ENCODE assay signal across 8 mouse cellular contexts in the genomic region with DNA sequence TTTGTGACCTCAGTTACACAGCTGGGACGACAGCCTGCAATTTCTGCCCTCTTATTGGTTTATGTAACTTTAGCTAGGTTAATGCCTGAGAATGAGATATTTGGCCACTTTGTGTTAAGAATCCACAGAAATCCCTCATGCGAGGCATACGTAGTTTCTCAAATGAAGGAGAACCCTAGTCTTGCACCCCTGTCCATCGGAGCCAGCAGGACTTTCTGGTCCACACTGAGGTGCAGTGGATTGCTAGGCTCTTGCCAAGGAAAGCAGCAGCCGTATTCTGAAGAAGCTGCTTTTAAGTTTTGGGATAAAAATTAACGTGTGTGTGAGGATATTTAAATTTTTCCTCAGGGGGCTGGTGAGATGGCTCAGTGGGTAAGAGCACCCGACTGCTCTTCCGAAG. TPM values are rescaled to one million over a fixed set of nuclear protein-coding genes. Genes with fewer than 3 reads are reported as not detected.
A peak's percentile ranks its signal among the peaks of the same experiment; 100 is the strongest.
DNase-seq lines count a peak whose midpoint lies in the region; ATAC-seq and TF ChIP-seq lines count a peak whose summit lies in the region.

No protein-coding gene starts in this region.

- H3K4me3 ChIP-seq in heart, embryonic 10.5 days: peak overlapping the region; percentile 84; the same call in 1 of the 2 replicates
- peak overlapping the region; percentile 78 for H3K4me3 ChIP-seq in limb, embryonic 15.5 days
- H3K4me3 ChIP-seq in stomach, postnatal 0 days (ENCODE audit: low read depth, low read length): peak overlapping the region; percentile 78

- no peak for ATAC-seq in limb, embryonic 15.5 days (ENCODE audit: insufficient number of reproducible peaks, low FRiP score, low TSS enrichment, low read depth)
- no peak for ATAC-seq in stomach, postnatal 0 days (ENCODE audit: low FRiP score, low TSS enrichment)

- H3K4me2 ChIP-seq in limb, embryonic 15.5 days: peak overlapping the region; percentile 86
- peak overlapping the region; percentile 93 for H3K4me2 ChIP-seq in stomach, postnatal 0 days (replicated peaks; ENCODE audit: low read depth)

- H3K27me3 ChIP-seq in heart, embryonic 10.5 days (ENCODE audit: insufficient read depth, poor library complexity, severe bottlenecking): no peaks in the 10 kb centered on the region
- H3K27me3 ChIP-seq in limb, embryonic 15.5 days: no peaks in the 10 kb centered on the region
- H3K27me3 ChIP-seq in stomach, postnatal 0 days (ENCODE audit: control insufficient read depth, insufficient read depth, low read length): no peaks in the 10 kb centered on the region

- TF ChIP-seq CTCF in stomach, postnatal 0 days (IDR thresholded peaks at IDR 0.05; ENCODE audit: low read depth): no peak

- peaks cover 37% of the 10 kb centered on the region for H3K36me3 ChIP-seq in heart, embryonic 10.5 days
- H3K36me3 ChIP-seq in limb, embryonic 15.5 days: peaks cover 24% of the 10 kb centered on the region
- no peaks in the 10 kb centered on the region for H3K36me3 ChIP-seq in stomach, postnatal 0 days (ENCODE audit: control insufficient read depth, insufficient read depth, low read length)

- H3K27ac ChIP-seq in heart, embryonic 10.5 days: peak overlapping the region; percentile 67; the same call in 1 of the 2 replicates
- peak overlapping the region; percentile 93; the same call in 1 of the 2 replicates for H3K27ac ChIP-seq in limb, embryonic 15.5 days
- no peak overlapping the region; the same call in 1 of the 2 replicates for H3K27ac ChIP-seq in stomach, postnatal 0 days (replicated peaks)

- DNase-seq in heart, embryonic 10.5 days (ENCODE audit: low spot score): no peak
- DNase-seq in heart, adult 8-10 months (ENCODE audit: low spot score): no peak
- DNase-seq in thymus, postnatal 0 days (ENCODE audit: low spot score): peak; percentile 13
- no peak for DNase-seq in thymus, postnatal 10 days (ENCODE audit: low spot score in 2 of 2)
- no peak for DNase-seq in stomach, postnatal 0 days (ENCODE audit: low spot score)
- no peak for DNase-seq in layer of hippocampus, adult 11-12 months (ENCODE audit: low spot score)
- no peak for DNase-seq in adipocyte (ENCODE audit: low spot score)

- peaks cover 19% of the 10 kb centered on the region for H3K4me1 ChIP-seq in heart, embryonic 10.5 days
- H3K4me1 ChIP-seq in limb, embryonic 15.5 days: peaks cover 31% of the 10 kb centered on the region
- H3K4me1 ChIP-seq in stomach, postnatal 0 days (replicated peaks; ENCODE audit: control insufficient read depth, insufficient read depth): no peaks in the 10 kb centered on the region

- 0 out of 2 replicates have a peak overlapping the region, but pooled peaks have one; percentile 10 for H3K9ac ChIP-seq in limb, embryonic 15.5 days
- H3K9ac ChIP-seq in stomach, postnatal 0 days (ENCODE audit: low read length): no peak overlapping the region

- WGBS in heart, embryonic 10.5 days: 54% methylated on average over 8 of the region's 8 CpGs
- WGBS in limb, embryonic 15.5 days: 49% methylated on average over 8 of the region's 8 CpGs
- 44% methylated on average over 8 of the region's 8 CpGs for WGBS in stomach, postnatal 0 days

- TF ChIP-seq EP300 in stomach, postnatal 0 days (optimal IDR thresholded peaks at IDR 0.05): no peak

- H3K9me3 ChIP-seq in heart, embryonic 10.5 days: no peaks in the 10 kb centered on the region
- no peaks in the 10 kb centered on the region for H3K9me3 ChIP-seq in limb, embryonic 15.5 days
- H3K9me3 ChIP-seq in stomach, postnatal 0 days (ENCODE audit: control insufficient read depth, low read length): no peaks in the 10 kb centered on the region

RNA-seq across cellular contexts. Expression of a gene that starts 0.5 kb away (rescaled TPM):
- polyA plus RNA-seq in heart, embryonic 10.5 days (2016; fragmentation: Nextera tagmentation; extraction: Ambion mirVana): 157 and 170 TPM in 2 replicates
- 100 to 1,000 TPM; 112 to 128 (median 117) TPM for total RNA-seq in heart, adult 8-10 months (2022)
- 187 and 198 TPM in 2 replicates for polyA plus RNA-seq in thymus, postnatal 0 days (2015; fragmentation: Nextera tagmentation; extraction: Ambion mirVana)
- 123 and 128 TPM in 2 replicates for polyA plus RNA-seq in limb, embryonic 15.5 days (2015; fragmentation: Nextera tagmentation; extraction: Ambion mirVana)
- 129 and 133 TPM in 2 replicates for polyA plus RNA-seq in stomach, postnatal 0 days (2015; fragmentation: Nextera tagmentation; extraction: Ambion mirVana)

RNA-seq across cellular contexts. Expression of a gene that starts 8.9 kb away (rescaled TPM):
- polyA plus RNA-seq in heart, embryonic 10.5 days (2016; fragmentation: Nextera tagmentation; extraction: Ambion mirVana): 39.0 and 50.5 TPM in 2 replicates
- 10 to 100 TPM; 19.7 to 30.4 (median 24.4) TPM for total RNA-seq in heart, adult 8-10 months (2022)
- polyA plus RNA-seq in thymus, postnatal 0 days (2015; fragmentation: Nextera tagmentation; extraction: Ambion mirVana): 15.1 and 18.1 TPM in 2 replicates
- polyA plus RNA-seq in limb, embryonic 15.5 days (2015; fragmentation: Nextera tagmentation; extraction: Ambion mirVana): 150 and 197 TPM in 2 replicates
- polyA plus RNA-seq in stomach, postnatal 0 days (2015; fragmentation: Nextera tagmentation; extraction: Ambion mirVana): 79.4 and 88.4 TPM in 2 replicates

RNA-seq across cellular contexts. Expression of a gene that starts 16.6 kb away (rescaled TPM):
- 2.8 and 3.6 TPM in 2 replicates for polyA plus RNA-seq in heart, embryonic 10.5 days (2016; fragmentation: Nextera tagmentation; extraction: Ambion mirVana)
- 10 to 100 TPM; 41.3 to 50.7 (median 49.8) TPM for total RNA-seq in heart, adult 8-10 months (2022)
- 5.7 and 7.6 TPM in 2 replicates for polyA plus RNA-seq in thymus, postnatal 0 days (2015; fragmentation: Nextera tagmentation; extraction: Ambion mirVana)
- polyA plus RNA-seq in limb, embryonic 15.5 days (2015; fragmentation: Nextera tagmentation; extraction: Ambion mirVana): 7.1 and 10.4 TPM in 2 replicates
- 8.1 and 10.4 TPM in 2 replicates for polyA plus RNA-seq in stomach, postnatal 0 days (2015; fragmentation: Nextera tagmentation; extraction: Ambion mirVana)

RNA-seq across cellular contexts. Expression of a gene that starts 18.3 kb away (rescaled TPM):
- polyA plus RNA-seq in heart, embryonic 10.5 days (2016; fragmentation: Nextera tagmentation; extraction: Ambion mirVana): 131 and 150 TPM in 2 replicates
- total RNA-seq in heart, adult 8-10 months (2022): 10 to 100 TPM; 20.3 to 30.7 (median 26.2) TPM
- 139 and 162 TPM in 2 replicates for polyA plus RNA-seq in thymus, postnatal 0 days (2015; fragmentation: Nextera tagmentation; extraction: Ambion mirVana)
- 185 and 187 TPM in 2 replicates for polyA plus RNA-seq in limb, embryonic 15.5 days (2015; fragmentation: Nextera tagmentation; extraction: Ambion mirVana)
- 72.2 and 83.2 TPM in 2 replicates for polyA plus RNA-seq in stomach, postnatal 0 days (2015; fragmentation: Nextera tagmentation; extraction: Ambion mirVana)

RNA-seq across cellular contexts. Expression of a gene that starts 27.9 kb away (rescaled TPM):
- polyA plus RNA-seq in heart, embryonic 10.5 days (2016; fragmentation: Nextera tagmentation; extraction: Ambion mirVana): 176 and 226 TPM in 2 replicates
- 10 to 100 TPM; 78.5 to 86.8 (median 80.6) TPM for total RNA-seq in heart, adult 8-10 months (2022)
- polyA plus RNA-seq in thymus, postnatal 0 days (2015; fragmentation: Nextera tagmentation; extraction: Ambion mirVana): 283 and 286 TPM in 2 replicates
- 169 and 184 TPM in 2 replicates for polyA plus RNA-seq in limb, embryonic 15.5 days (2015; fragmentation: Nextera tagmentation; extraction: Ambion mirVana)
- 230 and 240 TPM in 2 replicates for polyA plus RNA-seq in stomach, postnatal 0 days (2015; fragmentation: Nextera tagmentation; extraction: Ambion mirVana)
